Mouse (Mus musculus) stomach, postnatal 0 days (tissue): ENCODE measurements around the gene Tmem235.

Source experiments
- CTCF ChIP-seq: IDR thresholded peaks from 2 replicates; pipeline ENCODE4 v1.5.1; 2016; ENCODE audit warnings: antibody characterized with exemption, low read depth, mild to moderate bottlenecking, moderate library complexity
- EP300 ChIP-seq: optimal IDR thresholded peaks from 2 replicates; pipeline ENCODE3; 2016; ENCODE audit warnings: antibody characterized with exemption

DNA sequence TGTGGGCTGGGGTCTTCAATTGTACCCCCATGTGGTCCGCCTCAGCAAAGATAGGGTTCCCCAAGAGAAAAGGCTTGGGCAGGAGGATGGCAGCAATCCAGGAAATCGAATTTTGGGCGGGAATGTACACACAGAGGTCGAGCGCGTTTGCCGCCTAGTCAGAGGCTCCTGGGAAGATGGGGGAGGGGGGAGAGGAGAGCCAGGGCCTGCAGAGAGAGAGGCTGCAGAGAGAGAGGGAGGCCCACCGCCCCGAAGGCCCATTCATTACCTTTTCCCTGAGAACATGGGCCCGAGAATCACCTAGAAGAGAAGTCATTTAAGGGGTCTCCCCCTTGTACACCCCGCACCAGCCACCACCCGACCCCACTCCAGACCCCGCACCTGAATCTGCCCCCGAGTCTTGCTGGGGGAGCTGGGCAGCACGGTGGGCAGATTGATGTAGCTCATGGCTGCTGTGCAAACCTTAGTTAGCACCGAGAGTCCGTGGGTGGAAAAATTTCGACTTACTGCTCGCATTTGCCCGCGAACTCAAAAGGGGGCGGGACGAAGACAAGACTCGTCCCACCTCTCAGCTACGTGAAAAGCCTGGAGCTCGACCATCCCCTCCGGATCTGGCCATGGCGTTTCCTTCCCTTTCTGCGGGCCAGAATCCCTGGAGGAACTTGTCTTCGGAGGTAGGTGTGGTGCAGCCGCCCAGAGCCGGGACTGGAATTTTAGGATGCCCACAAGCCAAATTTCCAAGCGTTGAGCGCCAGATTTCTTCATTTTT, 35.0 kb upstream of the Tmem235 start, which contains the start of the genes Afmid and Tk1:
- TF ChIP-seq CTCF (no peak; the same call in 1 of the 2 replicates), EP300 (no peak)
